Mouse (Mus musculus): ENCODE measurements around the gene Tmem97.

GRCm38 (mm10) chr11:78497071-78497541 is 53.5 kb downstream of the Tmem97 start:
- TF ChIP-seq EP300 (IDR thresholded peaks at IDR 0.05) = no peak
- TF ChIP-seq CTCF (IDR thresholded peaks at IDR 0.05) = no peak
